Mouse (Mus musculus): Measurements from ENCODE around the gene Sart3. TPM values are rescaled to one million over a fixed set of nuclear protein-coding genes. Genes with fewer than 3 reads are reported as not detected.

Gene Sart3
- total RNA-seq, 2 experiments from 2014 or later, result 9.9 to 11.3 TPM

GRCm38 (mm10) chr5:113791197-113792095 lies 19.1 kb upstream of the Sart3 start:
- DNase-seq, result no peak

- no peak for DNase-seq
Measured at GRCm38 (mm10) chr5:113790453-113791196, 18.3 kb upstream of the Sart3 start.

GRCm38 (mm10) chr5:113789075-113789788 lies 16.9 kb upstream of the Sart3 start:
- DNase-seq, result no peak

DNA sequence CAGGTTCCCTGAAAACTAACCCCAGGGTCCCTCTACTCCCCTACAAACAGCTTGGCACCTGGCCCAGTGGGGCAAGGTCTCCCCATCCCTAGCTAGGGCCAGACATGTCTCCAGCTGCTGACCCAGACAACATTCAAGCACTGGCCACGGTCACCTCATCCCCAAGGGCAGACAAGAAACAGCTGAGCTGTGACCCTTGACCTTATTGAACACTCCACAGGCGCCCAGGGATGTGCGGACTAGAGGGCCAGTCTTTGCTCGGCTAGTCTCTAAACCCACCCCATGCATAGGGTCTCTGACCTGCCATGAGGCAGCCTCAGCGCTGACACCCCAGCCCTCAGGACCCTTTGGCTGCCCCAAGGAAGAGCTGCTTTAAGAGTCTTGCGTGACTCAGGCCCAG lies 16.3 kb upstream of the Sart3 start:
- no peak for DNase-seq

DNA sequence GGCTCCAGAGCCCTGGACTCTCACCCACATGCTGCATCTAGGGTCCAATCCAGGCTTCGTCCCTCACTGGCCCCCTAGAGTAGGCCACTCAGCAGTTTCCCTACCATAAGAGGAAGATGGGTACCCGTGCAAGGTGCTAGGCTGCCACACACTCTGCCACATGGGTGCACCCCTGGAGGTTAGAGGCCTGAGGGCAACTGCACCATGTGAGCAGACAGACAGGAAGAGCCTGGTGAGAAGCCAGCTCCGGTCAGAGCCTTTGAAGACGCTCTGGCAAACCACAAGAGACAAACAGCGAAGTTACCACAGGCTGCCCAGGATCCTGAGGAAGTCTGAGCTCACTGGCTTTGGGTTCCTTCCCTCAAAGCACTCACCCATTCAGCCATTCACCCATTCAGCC lies 14.7 kb upstream of the Sart3 start:
- no peak for DNase-seq

DNA sequence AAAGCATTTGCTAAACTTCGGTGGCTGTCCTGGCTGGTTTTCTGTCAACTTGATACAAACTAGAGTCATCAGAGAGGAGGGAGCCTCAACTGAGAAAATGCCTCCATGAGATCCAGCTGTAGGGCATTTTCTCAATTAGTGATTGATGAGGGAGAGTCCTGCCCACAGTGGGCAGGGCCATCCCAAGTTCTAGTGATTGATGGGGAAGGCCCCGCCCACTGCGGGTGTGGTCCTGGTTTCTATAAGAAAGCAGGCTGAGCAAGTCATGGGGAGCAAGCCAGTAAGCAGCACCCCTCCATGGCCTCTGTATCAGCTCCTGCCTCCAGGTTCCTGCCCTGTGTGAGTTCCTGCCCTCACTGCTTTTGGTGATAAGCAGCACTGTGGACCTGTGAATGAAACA lies 11.8 kb upstream of the Sart3 start:
- peak in 1 of 2 experiments; percentile 33 for DNase-seq

DNA sequence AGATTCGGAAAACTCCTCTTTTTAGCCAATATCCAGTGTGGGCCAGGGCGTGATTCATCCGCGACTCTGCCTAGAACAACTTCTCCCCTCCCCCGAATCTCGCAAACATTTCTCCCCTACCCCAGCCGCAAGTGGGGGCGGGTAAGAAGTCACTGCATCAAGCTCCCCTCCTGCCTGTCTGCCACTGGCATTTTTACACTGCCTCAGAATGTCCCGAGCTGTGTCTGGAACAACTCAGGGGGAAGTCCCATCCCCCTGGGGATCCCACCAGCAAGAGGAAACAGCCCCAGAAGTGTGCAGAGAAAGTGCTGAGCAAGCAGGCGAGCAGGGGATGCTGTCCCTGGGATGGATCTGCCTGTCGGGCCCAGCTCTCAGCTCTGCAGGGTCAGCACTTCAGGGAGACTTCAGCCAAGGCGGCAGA lies 11.3 kb upstream of the Sart3 start:
- DNase-seq, result peak; percentile 68 to 84

- DNase-seq, result peak; percentile 22 to 45
Measured at GRCm38 (mm10) chr5:113782624-113783023, 10.3 kb upstream of the Sart3 start.

- DNase-seq, result no peak
Measured at GRCm38 (mm10) chr5:113781875-113782274, 9.6 kb upstream of the Sart3 start.

GRCm38 (mm10) chr5:113781254-113781653 lies 8.9 kb upstream of the Sart3 start:
- no peak for DNase-seq

- DNase-seq, result no peak
Measured at GRCm38 (mm10) chr5:113780763-113781162, 8.5 kb upstream of the Sart3 start.

GRCm38 (mm10) chr5:113780082-113780752 lies 7.9 kb upstream of the Sart3 start:
- DNase-seq, result no peak

DNA sequence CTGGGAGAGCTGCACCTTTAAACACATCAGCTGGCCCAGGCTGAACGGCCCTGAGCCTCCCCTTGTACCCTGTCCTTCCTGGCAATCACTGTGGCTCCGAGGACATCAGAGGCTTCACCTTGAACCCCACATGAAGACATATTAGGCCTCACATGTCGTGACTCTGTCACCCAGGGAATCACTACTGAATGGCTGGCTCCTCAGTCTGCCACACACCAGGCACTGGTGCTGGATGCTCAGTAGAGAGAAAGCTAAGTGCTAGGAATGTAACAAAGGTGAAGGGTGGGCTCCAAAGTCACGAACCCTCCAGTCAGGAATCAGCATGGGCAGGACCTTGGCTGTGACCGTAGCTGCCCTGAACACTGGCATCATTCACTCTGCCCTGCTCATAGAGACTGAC lies 7.3 kb upstream of the Sart3 start:
- DNase-seq, result no peak

- DNase-seq, result peak in 1 of 2 experiments; percentile 28
Measured at GRCm38 (mm10) chr5:113777728-113778127, 5.4 kb upstream of the Sart3 start.

- DNase-seq, result peak; percentile 20 to 66
Measured at GRCm38 (mm10) chr5:113776896-113777226, 4.6 kb upstream of the Sart3 start.

GRCm38 (mm10) chr5:113776128-113776895 lies 4.0 kb upstream of the Sart3 start:
- peak in 1 of 2 experiments; percentile 43 for DNase-seq

DNA sequence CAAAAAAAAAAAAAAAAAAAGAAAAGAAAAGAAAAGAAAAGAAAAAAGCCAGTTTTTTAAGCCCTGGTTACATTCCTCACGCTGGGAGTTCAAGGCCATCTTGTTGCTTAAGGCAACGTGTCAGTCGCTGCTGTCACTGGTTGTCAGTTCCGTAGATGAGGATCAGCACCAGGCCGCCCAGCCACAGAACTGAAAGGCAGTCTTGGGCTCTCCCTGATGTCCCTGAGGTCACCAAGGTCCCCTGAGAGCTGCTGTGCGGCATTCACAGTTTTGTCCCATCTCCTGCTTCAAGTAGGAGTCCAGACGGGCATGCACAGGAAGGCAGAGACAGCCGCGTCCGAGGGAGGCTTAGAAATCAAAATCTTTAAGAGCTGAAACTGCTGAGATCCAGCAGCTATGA lies 3.3 kb upstream of the Sart3 start:
- DNase-seq, result no peak

DNA sequence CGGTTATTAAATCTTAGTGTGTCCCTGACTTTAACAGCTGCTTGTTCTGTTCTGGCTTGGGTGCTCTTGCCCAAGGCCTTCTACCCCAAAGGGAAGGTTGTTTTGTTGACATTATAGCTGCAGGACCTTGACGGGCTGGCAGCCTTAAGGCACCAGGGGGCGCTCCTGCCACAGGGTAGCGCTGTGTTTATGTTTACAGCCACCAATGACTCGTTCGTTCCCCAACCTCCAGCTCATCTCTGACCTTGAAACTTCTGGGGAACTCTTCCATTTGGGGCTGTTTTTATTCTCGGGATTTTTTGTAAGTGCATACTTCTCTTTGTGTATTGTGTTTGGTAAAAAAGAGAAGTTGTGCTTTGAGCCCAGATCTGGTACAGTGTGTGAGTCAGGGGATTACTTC lies 1.4 kb upstream of the Sart3 start:
- DNase-seq, result peak; percentile 86 to 94

DNA sequence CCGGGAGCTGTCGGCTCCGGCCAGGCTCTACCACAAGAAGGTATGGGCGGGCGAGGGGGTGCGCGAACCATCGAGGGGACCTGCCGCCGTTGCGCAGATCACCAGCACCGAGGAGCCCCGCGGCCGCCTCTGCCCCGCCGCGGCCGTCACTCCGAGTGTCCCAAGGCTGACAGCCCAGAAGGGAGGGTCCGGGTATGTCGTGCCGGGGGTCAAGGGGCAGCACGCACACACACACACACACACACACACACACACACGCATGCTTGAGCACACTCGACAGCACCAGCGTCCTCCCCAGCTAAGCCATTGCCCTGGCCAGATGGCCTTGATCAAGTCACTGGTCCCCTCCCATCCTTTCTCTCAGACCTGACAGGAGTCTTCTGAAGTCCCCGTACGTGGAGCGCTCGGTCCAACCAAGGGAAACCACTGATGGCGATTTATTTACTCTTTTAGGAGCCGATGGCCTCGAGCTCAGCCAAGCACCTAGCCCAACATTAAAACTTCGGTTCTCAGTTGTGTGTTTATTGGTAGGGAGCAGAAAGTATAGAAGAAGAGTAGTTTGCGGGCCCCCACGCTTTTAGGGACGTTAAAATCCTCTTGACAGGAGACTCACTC lies 702 bp upstream of the Sart3 start:
- peak in 1 of 2 experiments; percentile 55 for DNase-seq

- peak; percentile 91 to 93 for DNase-seq
Measured at GRCm38 (mm10) chr5:113771213-113772162, 822 bp downstream of the Sart3 start.

All from heart, adult 18-20 months (tissue).